Mouse (Mus musculus) hindbrain, embryonic 11.5 days (tissue): ENCODE measurements around the gene Cntn2. TPM values are rescaled to one million over a fixed set of nuclear protein-coding genes. Genes with fewer than 3 reads are reported as not detected.

Experiments used
- ATAC-seq: fragments of 200-750 bp; cut with Nextera tagmentation; 2 replicates; pipeline ENCODE4 v1.8.0; 2017; ENCODE audit warnings: mild to moderate bottlenecking, moderate TSS enrichment, moderate library complexity; ENCODE audit not compliant: low FRiP score
- DNase-seq: peaks from one replicate; pipeline ENCODE4 v3.0.0-alpha.2; 2015; ENCODE audit warnings: low spot score
- H3K27ac ChIP-seq: fragments of 300-500 bp; sonication (generic); 2 replicates; pipeline ENCODE4 v1.5.1; 2014; ENCODE audit warnings: mild to moderate bottlenecking, low read depth, low read length
- H3K27me3 ChIP-seq: fragments of 300-500 bp; sonication (generic); 2 replicates; pipeline ENCODE4 v1.6.1; 2014; ENCODE audit warnings: mild to moderate bottlenecking, low read length, moderate library complexity, mixed read lengths; ENCODE audit not compliant: control insufficient read depth, insufficient read depth
- H3K36me3 ChIP-seq: fragments of 300-500 bp; sonication (generic); 2 replicates; pipeline ENCODE4 v1.6.1; 2014; ENCODE audit warnings: mild to moderate bottlenecking, low read length, moderate library complexity, mixed read lengths; ENCODE audit not compliant: control insufficient read depth, insufficient read depth
- H3K4me1 ChIP-seq: fragments of 300-500 bp; sonication (generic); replicated peaks from 2 replicates; pipeline ENCODE4 v1.6.1; 2014; ENCODE audit warnings: low read length, mixed read lengths; ENCODE audit not compliant: control insufficient read depth, insufficient read depth
- H3K4me2 ChIP-seq: fragments of 300-500 bp; sonication (generic); replicated peaks from 2 replicates; pipeline ENCODE4 v1.6.1; 2014; ENCODE audit warnings: mild to moderate bottlenecking, low read depth, low read length
- H3K4me3 ChIP-seq: fragments of 300-500 bp; sonication (generic); 2 replicates; pipeline ENCODE4 v1.5.1; 2014; ENCODE audit warnings: low read depth, low read length
- H3K9ac ChIP-seq: fragments of 300-500 bp; sonication (generic); 2 replicates; pipeline ENCODE4 v1.6.1; 2014; ENCODE audit warnings: low read depth, low read length
- H3K9me3 ChIP-seq: fragments of 300-500 bp; sonication (generic); 2 replicates; pipeline ENCODE4 v1.6.1; 2016; ENCODE audit warnings: low read length; ENCODE audit not compliant: control insufficient read depth
- WGBS: fragments of 180-500 bp; shearing (Covaris S2); extraction: QIAGEN DNeasy Blood & Tissue Kit; methylation state at CpG from one replicate; pipeline ENCODE4 v1.1.7; 2014; 5-methylcytosine and 5-hydroxymethylcytosine counted together
- polyA plus RNA-seq: library from polyadenylated mRNA; unstranded; fragments of >200 nt; fragmentation: Nextera tagmentation; extraction: Ambion mirVana; gene quantifications from 2 replicates; pipeline ENCODE4 v1.2.1, GENCODE M21; 2014

Cntn2 gene
- polyA plus RNA-seq, 1 experiment from 2014 or later, result 68.9 TPM

GRCm38 (mm10) chr1:132540701-132541100 lies 2.4 kb downstream of the Cntn2 start:
- Histone ChIP-seq H3K4me3 (peak overlapping the region; percentile 42), H3K27me3 (peaks cover 26% of the 10 kb centered on the region), H3K4me1 (peaks cover 5% of the 10 kb centered on the region; the same call in 1 of the 2 replicates), H3K9me3 (no peaks in the 10 kb centered on the region), H3K9ac (peak overlapping the region; percentile 71; the same call in 1 of the 2 replicates), H3K36me3 (no peaks in the 10 kb centered on the region), H3K27ac (no peak overlapping the region), H3K4me2 (peak overlapping the region; percentile 56)
- DNase-seq (no peak), ATAC-seq (no peak)
- 61% methylated on average over 7 of the region's 7 CpGs for WGBS

- no peak overlapping the region for H3K4me2 ChIP-seq
- H3K27ac ChIP-seq, result no peak overlapping the region
- H3K4me3 ChIP-seq, result no peak overlapping the region
- no peaks in the 10 kb centered on the region for H3K9me3 ChIP-seq
- DNase-seq (no peak), ATAC-seq (no peak)
- peaks cover 16% of the 10 kb centered on the region for H3K27me3 ChIP-seq
- H3K9ac ChIP-seq, result no peak overlapping the region
- peaks cover 7% of the 10 kb centered on the region; the same call in 1 of the 2 replicates for H3K4me1 ChIP-seq
- H3K36me3 ChIP-seq, result no peaks in the 10 kb centered on the region
- 77% methylated on average over 5 of the region's 5 CpGs for WGBS
Measured at GRCm38 (mm10) chr1:132537736-132538135, 5.3 kb downstream of the Cntn2 start.

GRCm38 (mm10) chr1:132536416-132536815 lies 6.6 kb downstream of the Cntn2 start:
- Histone ChIP-seq H3K27ac (no peak overlapping the region), H3K9ac (no peak overlapping the region), H3K4me1 (peaks cover 3% of the 10 kb centered on the region; the same call in 1 of the 2 replicates), H3K9me3 (no peaks in the 10 kb centered on the region), H3K4me3 (no peak overlapping the region), H3K27me3 (peaks cover 4% of the 10 kb centered on the region), H3K4me2 (no peak overlapping the region), H3K36me3 (no peaks in the 10 kb centered on the region)
- no peak for DNase-seq
- no peak for ATAC-seq
- 81% methylated on average over 3 of the region's 3 CpGs for WGBS

GRCm38 (mm10) chr1:132535541-132535940 lies 7.5 kb downstream of the Cntn2 start:
- Histone ChIP-seq H3K4me2 (no peak overlapping the region), H3K36me3 (no peaks in the 10 kb centered on the region), H3K4me3 (no peak overlapping the region), H3K27me3 (no peaks in the 10 kb centered on the region; the same call in 1 of the 2 replicates), H3K9ac (no peak overlapping the region), H3K27ac (no peak overlapping the region; the same call in 1 of the 2 replicates), H3K9me3 (no peaks in the 10 kb centered on the region), H3K4me1 (peaks cover 5% of the 10 kb centered on the region)
- 89% methylated on average over 4 of the region's 4 CpGs for WGBS
- ATAC-seq (no peak), DNase-seq (no peak)

GRCm38 (mm10) chr1:132533840-132534239 lies 9.2 kb downstream of the Cntn2 start:
- WGBS, result 4% methylated on average over 6 of the region's 8 CpGs
- no peaks in the 10 kb centered on the region for H3K27me3 ChIP-seq
- H3K36me3 ChIP-seq, result no peaks in the 10 kb centered on the region
- H3K9ac ChIP-seq, result no peak overlapping the region
- H3K27ac ChIP-seq, result no peak overlapping the region
- no peaks in the 10 kb centered on the region for H3K9me3 ChIP-seq
- H3K4me3 ChIP-seq, result no peak overlapping the region
- H3K4me2 ChIP-seq, result no peak overlapping the region
- peaks cover 7% of the 10 kb centered on the region for H3K4me1 ChIP-seq
- DNase-seq, result no peak
- peak; percentile 23 for ATAC-seq

GRCm38 (mm10) chr1:132532521-132532920 lies 10.5 kb downstream of the Cntn2 start:
- Histone ChIP-seq H3K9ac (no peak overlapping the region), H3K27me3 (no peaks in the 10 kb centered on the region), H3K36me3 (no peaks in the 10 kb centered on the region), H3K4me3 (no peak overlapping the region), H3K9me3 (no peaks in the 10 kb centered on the region), H3K4me1 (peaks cover 9% of the 10 kb centered on the region), H3K27ac (peak overlapping the region; percentile 42; the same call in 1 of the 2 replicates), H3K4me2 (no peak overlapping the region)
- ATAC-seq (no peak), DNase-seq (no peak)
- 67% methylated on average over 9 of the region's 9 CpGs for WGBS

GRCm38 (mm10) chr1:132530631-132531191 lies 12.3 kb downstream of the Cntn2 start:
- DNase-seq (peak; percentile 75), ATAC-seq (peak; percentile 86)
- H3K27me3 ChIP-seq, result no peaks in the 10 kb centered on the region
- H3K9ac ChIP-seq, result no peak overlapping the region
- peaks cover 9% of the 10 kb centered on the region for H3K4me1 ChIP-seq
- peak overlapping the region; percentile 82 for H3K27ac ChIP-seq
- no peak overlapping the region for H3K4me2 ChIP-seq
- WGBS, result 4% methylated on average over 5 of the region's 5 CpGs
- H3K36me3 ChIP-seq, result no peaks in the 10 kb centered on the region
- H3K9me3 ChIP-seq, result no peaks in the 10 kb centered on the region
- no peak overlapping the region for H3K4me3 ChIP-seq

GRCm38 (mm10) chr1:132528647-132529334 lies 14.3 kb downstream of the Cntn2 start:
- no peaks in the 10 kb centered on the region for H3K9me3 ChIP-seq
- no peak overlapping the region for H3K9ac ChIP-seq
- no peaks in the 10 kb centered on the region for H3K27me3 ChIP-seq
- no peak overlapping the region for H3K27ac ChIP-seq
- peaks cover 9% of the 10 kb centered on the region for H3K4me1 ChIP-seq
- no peaks in the 10 kb centered on the region for H3K36me3 ChIP-seq
- ATAC-seq (no peak), DNase-seq (no peak)
- H3K4me2 ChIP-seq, result no peak overlapping the region
- WGBS, result 87% methylated on average over 19 of the region's 19 CpGs
- no peak overlapping the region for H3K4me3 ChIP-seq

- WGBS, result 93% methylated on average over 13 of the region's 13 CpGs
- DNase-seq (no peak), ATAC-seq (no peak)
- Histone ChIP-seq H3K4me3 (no peak overlapping the region), H3K9me3 (no peaks in the 10 kb centered on the region), H3K4me2 (no peak overlapping the region), H3K27ac (no peak overlapping the region), H3K4me1 (peaks cover 8% of the 10 kb centered on the region), H3K27me3 (no peaks in the 10 kb centered on the region), H3K9ac (no peak overlapping the region), H3K36me3 (no peaks in the 10 kb centered on the region)
Measured at GRCm38 (mm10) chr1:132528071-132528470, 15.0 kb downstream of the Cntn2 start.
